ENCODE assay signal across 19 mouse cellular contexts in the genomic region with DNA sequence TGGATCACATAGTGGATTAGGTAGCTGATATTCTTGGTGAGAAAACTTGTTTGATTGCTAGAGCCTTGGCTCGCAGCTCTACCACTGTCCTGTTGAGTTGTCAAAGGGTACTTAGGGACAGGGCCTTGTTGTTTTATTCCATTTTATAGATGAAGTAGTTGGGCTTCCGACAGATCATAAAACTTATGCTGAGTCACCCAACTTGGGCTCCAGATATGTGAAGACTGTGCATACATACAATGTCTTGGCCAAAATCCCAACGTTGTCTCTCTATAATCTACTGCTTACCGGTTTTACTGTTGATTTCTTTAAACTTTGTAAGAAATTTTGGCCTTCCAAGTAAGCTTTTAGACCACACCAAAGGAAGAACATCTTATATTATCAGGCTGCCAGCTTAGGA.
"Had no signal": no experiment of that assay in that cellular context is flagged by ENCODE, and none has a peak within 500 bp of the region (broad histone marks: within the 10 kb centered on the region; RNA-seq: fewer than 3 reads in every experiment).

No protein-coding gene starts in this region.

- H3K9ac ChIP-seq: liver, embryonic 14.5 days; lung, embryonic 14.5 days; midbrain, embryonic 12.5 days; neural tube, embryonic 13.5 days; neural tube, embryonic 15.5 days; stomach, embryonic 15.5 days had no signal

- H3K36me3 ChIP-seq: midbrain, embryonic 10.5 days; midbrain, embryonic 12.5 days; neural tube, embryonic 13.5 days; neural tube, embryonic 15.5 days; stomach, embryonic 15.5 days had no signal

- H3K4me3 ChIP-seq: megakaryocyte, embryonic 14.5 days; midbrain, embryonic 10.5 days; midbrain, embryonic 12.5 days; myocyte; neural tube, embryonic 13.5 days; neural tube, embryonic 15.5 days; stomach, embryonic 15.5 days had no signal

- ATAC-seq: midbrain, embryonic 16.5 days had no signal

- H3K9me3 ChIP-seq: megakaryocyte, embryonic 14.5 days; midbrain, embryonic 10.5 days; midbrain, embryonic 12.5 days; neural tube, embryonic 13.5 days; neural tube, embryonic 15.5 days; stomach, embryonic 15.5 days had no signal

- H3K27me3 ChIP-seq: megakaryocyte, embryonic 14.5 days; midbrain, embryonic 12.5 days; neural tube, embryonic 13.5 days; neural tube, embryonic 15.5 days; stomach, embryonic 15.5 days had no signal

- H3K27ac ChIP-seq: liver, embryonic 14.5 days; midbrain, embryonic 10.5 days; midbrain, embryonic 12.5 days; neural tube, embryonic 13.5 days; neural tube, embryonic 15.5 days; stomach, embryonic 15.5 days; stomach, postnatal 0 days had no signal

- H3K4me1 ChIP-seq: neural tube, embryonic 13.5 days; neural tube, embryonic 15.5 days; stomach, embryonic 15.5 days had no signal

- H3K4me2 ChIP-seq: lung, embryonic 14.5 days; midbrain, embryonic 12.5 days; neural tube, embryonic 13.5 days; neural tube, embryonic 15.5 days; stomach, embryonic 15.5 days had no signal

- DNase-seq: lung, adult 18-20 months; lung, embryonic 14.5 days; lung, postnatal 10 days; lung, postnatal 4 days; midbrain, embryonic 14.5 days; right cerebral cortex, postnatal 14 days; thymus, adult 2 months; thymus, postnatal 25 days; thymus, postnatal 4 days had no signal
